Mouse (Mus musculus) kidney, adult 2 months (tissue): ENCODE results near the gene Naaladl1.

Experiments used
- CTCF ChIP-seq: fragments of 200-500 bp; conservative IDR thresholded peaks from 2 replicates; pipeline ENCODE4 v1.5.1; 2011; ENCODE audit warnings: low read depth, mild to moderate bottlenecking, control low read depth, low read length, moderate library complexity, mixed read lengths; ENCODE audit not compliant: insufficient read depth, insufficient read length
- POLR2A ChIP-seq: fragments of 200-500 bp; IDR thresholded peaks from one replicate; pipeline ENCODE4 v1.6.1; 2011; ENCODE audit warnings: low read depth, low read length, control low read depth

- no peak for TF ChIP-seq CTCF
- TF ChIP-seq POLR2A: no peak
These were observed 47.1 kb upstream of the Naaladl1 start for GRCm38 (mm10) chr19:6058513-6058912.
